Mouse (Mus musculus): ENCODE measurements around the gene Snw1. TPM values are rescaled to one million over a fixed set of nuclear protein-coding genes. Genes with fewer than 3 reads are reported as not detected.

Gene Snw1
- polyA plus RNA-seq, 1 experiment from 2014 or later = 88.9 TPM

GRCm38 (mm10) chr12:87413179-87413790, 58.8 kb downstream of the Snw1 start:
- WGBS = 12% methylated on average over 4 of the region's 4 CpGs
- H3K4me1 ChIP-seq (ENCODE audit: control insufficient read depth, insufficient read depth, low read length) = peaks cover 13% of the 10 kb centered on the region

GRCm38 (mm10) chr12:87410999-87411398, 61.1 kb downstream of the Snw1 start:
- peak overlapping the region; percentile 45 for H3K4me2 ChIP-seq (ENCODE audit: low read depth, low read length)
- peaks cover 20% of the 10 kb centered on the region for H3K4me1 ChIP-seq (ENCODE audit: control insufficient read depth, insufficient read depth, low read length)
- peak overlapping the region; percentile 6; the same call in 1 of the 2 replicates for H3K4me3 ChIP-seq (ENCODE audit: low read length)
- peak overlapping the region; percentile 23 for H3K27ac ChIP-seq (ENCODE audit: low read length)
- H3K36me3 ChIP-seq (ENCODE audit: control insufficient read depth, insufficient read depth) = no peaks in the 10 kb centered on the region
- no peaks in the 10 kb centered on the region for H3K9me3 ChIP-seq (replicated peaks; ENCODE audit: control insufficient read depth, low read length)
- no peaks in the 10 kb centered on the region for H3K27me3 ChIP-seq (ENCODE audit: control insufficient read depth, insufficient read depth, low read length)
- WGBS = 13% methylated on average over 7 of the region's 7 CpGs
- H3K9ac ChIP-seq (ENCODE audit: low read length) = no peak overlapping the region
- peak; percentile 33 for ATAC-seq (replicated peaks; ENCODE audit: extremely low read depth, insufficient read depth, low FRiP score)

More at GRCm38 (mm10) chr12:87413179-87413790, 58.8 kb downstream of the Snw1 start:
- no peak overlapping the region for H3K27ac ChIP-seq (ENCODE audit: low read length)
- 0 out of 2 replicates have a peak, but pooled peaks have one; percentile 35 for ATAC-seq (replicated peaks; ENCODE audit: extremely low read depth, insufficient read depth, low FRiP score)
- H3K27me3 ChIP-seq (ENCODE audit: control insufficient read depth, insufficient read depth, low read length) = no peaks in the 10 kb centered on the region
- H3K9me3 ChIP-seq (replicated peaks; ENCODE audit: control insufficient read depth, low read length) = no peaks in the 10 kb centered on the region
- no peak overlapping the region for H3K9ac ChIP-seq (ENCODE audit: low read length)
- no peaks in the 10 kb centered on the region for H3K36me3 ChIP-seq (ENCODE audit: control insufficient read depth, insufficient read depth)
- no peak overlapping the region for H3K4me2 ChIP-seq (ENCODE audit: low read depth, low read length)
- no peak overlapping the region for H3K4me3 ChIP-seq (ENCODE audit: low read length)

GRCm38 (mm10) chr12:87409123-87409522, 63.0 kb downstream of the Snw1 start:
- no peak overlapping the region for H3K4me2 ChIP-seq (ENCODE audit: low read depth, low read length)
- H3K27me3 ChIP-seq (ENCODE audit: control insufficient read depth, insufficient read depth, low read length) = no peaks in the 10 kb centered on the region
- no peaks in the 10 kb centered on the region for H3K36me3 ChIP-seq (ENCODE audit: control insufficient read depth, insufficient read depth)
- H3K27ac ChIP-seq (ENCODE audit: low read length) = no peak overlapping the region
- ATAC-seq (replicated peaks; ENCODE audit: extremely low read depth, insufficient read depth, low FRiP score) = no peak
- whole genome bisulfite sequencing = 87% methylated on average over 4 of the region's 4 CpGs
- no peaks in the 10 kb centered on the region for H3K9me3 ChIP-seq (replicated peaks; ENCODE audit: control insufficient read depth, low read length)
- no peak overlapping the region for H3K4me3 ChIP-seq (ENCODE audit: low read length)
- peaks cover 20% of the 10 kb centered on the region for H3K4me1 ChIP-seq (ENCODE audit: control insufficient read depth, insufficient read depth, low read length)
- no peak overlapping the region for H3K9ac ChIP-seq (ENCODE audit: low read length)

GRCm38 (mm10) chr12:87407869-87408605, 64.0 kb downstream of the Snw1 start:
- H3K4me1 ChIP-seq (ENCODE audit: control insufficient read depth, insufficient read depth, low read length) = peaks cover 20% of the 10 kb centered on the region
- H3K9ac ChIP-seq (ENCODE audit: low read length) = peak overlapping the region; percentile 30
- H3K36me3 ChIP-seq (ENCODE audit: control insufficient read depth, insufficient read depth) = no peaks in the 10 kb centered on the region
- peak overlapping the region; percentile 30 for H3K4me3 ChIP-seq (ENCODE audit: low read length)
- peak overlapping the region; percentile 57 for H3K4me2 ChIP-seq (ENCODE audit: low read depth, low read length)
- H3K9me3 ChIP-seq (replicated peaks; ENCODE audit: control insufficient read depth, low read length) = no peaks in the 10 kb centered on the region
- 15% methylated on average over 21 of the region's 21 CpGs for WGBS
- ATAC-seq (replicated peaks; ENCODE audit: extremely low read depth, insufficient read depth, low FRiP score) = peak; percentile 47
- no peaks in the 10 kb centered on the region for H3K27me3 ChIP-seq (ENCODE audit: control insufficient read depth, insufficient read depth, low read length)
- peak overlapping the region; percentile 72 for H3K27ac ChIP-seq (ENCODE audit: low read length)

DNA sequence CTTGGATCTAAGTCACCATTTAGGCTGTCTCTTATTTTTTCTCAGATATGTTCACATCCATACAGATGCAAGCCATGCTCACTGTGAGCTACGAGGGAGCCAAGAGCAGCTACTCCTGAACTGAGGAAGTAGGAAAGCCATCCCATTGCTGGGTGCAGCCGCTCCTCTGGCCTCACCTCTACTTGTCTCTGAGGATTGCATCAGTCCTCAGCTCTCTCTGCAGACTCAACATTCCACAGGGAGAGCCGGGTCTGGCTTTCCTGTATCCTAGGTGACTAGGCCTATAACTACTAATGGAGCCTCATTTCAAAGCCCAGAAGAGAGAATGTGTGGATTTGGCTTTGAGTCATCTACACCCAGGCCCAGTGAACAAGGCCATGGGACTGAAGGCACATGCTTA, 66.4 kb downstream of the Snw1 start:
- Histone ChIP-seq H3K4me3 (ENCODE audit: low read length) (no peak overlapping the region), H3K36me3 (ENCODE audit: control insufficient read depth, insufficient read depth) (no peaks in the 10 kb centered on the region), H3K27ac (ENCODE audit: low read length) (no peak overlapping the region), H3K4me2 (ENCODE audit: low read depth, low read length) (no peak overlapping the region), H3K4me1 (ENCODE audit: control insufficient read depth, insufficient read depth, low read length) (peaks cover 10% of the 10 kb centered on the region), H3K9me3 (replicated peaks; ENCODE audit: control insufficient read depth, low read length) (no peaks in the 10 kb centered on the region), H3K9ac (ENCODE audit: low read length) (no peak overlapping the region), H3K27me3 (ENCODE audit: control insufficient read depth, insufficient read depth, low read length) (no peaks in the 10 kb centered on the region)
- 56% methylated on average over 3 of the region's 3 CpGs for WGBS
- ATAC-seq (replicated peaks; ENCODE audit: extremely low read depth, insufficient read depth, low FRiP score) = no peak

GRCm38 (mm10) chr12:87405165-87405564, 66.9 kb downstream of the Snw1 start:
- no peak for ATAC-seq (replicated peaks; ENCODE audit: extremely low read depth, insufficient read depth, low FRiP score)
- 78% methylated on average over 4 of the region's 4 CpGs for WGBS
- no peak overlapping the region for H3K4me3 ChIP-seq (ENCODE audit: low read length)
- H3K4me2 ChIP-seq (ENCODE audit: low read depth, low read length) = no peak overlapping the region
- no peaks in the 10 kb centered on the region for H3K36me3 ChIP-seq (ENCODE audit: control insufficient read depth, insufficient read depth)
- no peak overlapping the region for H3K9ac ChIP-seq (ENCODE audit: low read length)
- H3K4me1 ChIP-seq (ENCODE audit: control insufficient read depth, insufficient read depth, low read length) = peaks cover 10% of the 10 kb centered on the region
- H3K27me3 ChIP-seq (ENCODE audit: control insufficient read depth, insufficient read depth, low read length) = no peaks in the 10 kb centered on the region
- no peak overlapping the region for H3K27ac ChIP-seq (ENCODE audit: low read length)
- H3K9me3 ChIP-seq (replicated peaks; ENCODE audit: control insufficient read depth, low read length) = no peaks in the 10 kb centered on the region

- Histone ChIP-seq H3K27me3 (ENCODE audit: control insufficient read depth, insufficient read depth, low read length) (no peaks in the 10 kb centered on the region), H3K9ac (ENCODE audit: low read length) (no peak overlapping the region), H3K4me1 (ENCODE audit: control insufficient read depth, insufficient read depth, low read length) (no peaks in the 10 kb centered on the region), H3K9me3 (replicated peaks; ENCODE audit: control insufficient read depth, low read length) (no peaks in the 10 kb centered on the region), H3K4me3 (ENCODE audit: low read length) (no peak overlapping the region), H3K36me3 (ENCODE audit: control insufficient read depth, insufficient read depth) (no peaks in the 10 kb centered on the region), H3K4me2 (ENCODE audit: low read depth, low read length) (no peak overlapping the region), H3K27ac (ENCODE audit: low read length) (no peak overlapping the region)
- no peak for ATAC-seq (replicated peaks; ENCODE audit: extremely low read depth, insufficient read depth, low FRiP score)
- WGBS = 43% methylated on average over 6 of the region's 6 CpGs
Observed at GRCm38 (mm10) chr12:87401883-87402282, 70.2 kb downstream of the Snw1 start.

GRCm38 (mm10) chr12:87399119-87399819, 72.8 kb downstream of the Snw1 start:
- Histone ChIP-seq H3K9me3 (replicated peaks; ENCODE audit: control insufficient read depth, low read length) (no peaks in the 10 kb centered on the region), H3K36me3 (ENCODE audit: control insufficient read depth, insufficient read depth) (no peaks in the 10 kb centered on the region), H3K4me1 (ENCODE audit: control insufficient read depth, insufficient read depth, low read length) (no peaks in the 10 kb centered on the region), H3K4me3 (ENCODE audit: low read length) (no peak overlapping the region), H3K27me3 (ENCODE audit: control insufficient read depth, insufficient read depth, low read length) (no peaks in the 10 kb centered on the region), H3K27ac (ENCODE audit: low read length) (no peak overlapping the region), H3K4me2 (ENCODE audit: low read depth, low read length) (no peak overlapping the region), H3K9ac (ENCODE audit: low read length) (no peak overlapping the region)
- ATAC-seq (replicated peaks; ENCODE audit: extremely low read depth, insufficient read depth, low FRiP score) = no peak
- 70% methylated on average over 10 of the region's 10 CpGs for WGBS

Measured in heart, embryonic 16.5 days (tissue).